In genomic region chr9:111481011-111481410, GRCm38 (mm10) we compare ENCODE assay signal across 26 mouse cellular contexts. TPM values are rescaled to one million over a fixed set of nuclear protein-coding genes. Genes with fewer than 3 reads are reported as not detected.
DNase-seq lines count a peak whose midpoint lies in the region; ATAC-seq lines count a peak whose summit lies in the region.
"Had no signal": no experiment of that assay in that cellular context is flagged by ENCODE, and none has a peak within 500 bp of the region (broad histone marks: within the 10 kb centered on the region; RNA-seq: fewer than 3 reads in every experiment).

No protein-coding gene starts in this region.

- no peak overlapping the region for H3K4me3 ChIP-seq in forebrain, embryonic 15.5 days
- H3K4me3 ChIP-seq in forebrain, embryonic 10.5 days, result no peak overlapping the region
- H3K4me3 ChIP-seq: embryonic facial prominence, embryonic 13.5 days; embryonic facial prominence, embryonic 15.5 days; erythroblast, embryonic 14.5 days; forebrain, embryonic 13.5 days had no signal

- DNase-seq in forebrain, embryonic 10.5 days (ENCODE audit: extremely low spot score, low spot score), result no peak
- peak; percentile 36 for DNase-seq in layer of hippocampus, adult 11-12 months (ENCODE audit: low spot score)
- DNase-seq in layer of hippocampus, adult 9-10 months (ENCODE audit: low spot score), result no peak
- DNase-seq in brain, adult 2 months (ENCODE audit: low read depth, low spot score), result peak; percentile 52
- DNase-seq: adrenal gland, adult 8-10 months; adrenal gland, postnatal 14 days; adrenal gland, postnatal 36 days; B cell, adult 2 months; cerebellum, adult 11 months; cerebellum, adult 18-20 months; cerebellum, adult 8-10 months; cerebellum, adult 9-11 months; cerebellum, postnatal 14 days; cerebellum, postnatal 36 days; embryo, embryonic 11 days had no signal

- 0 out of 2 replicates have a peak overlapping the region, but pooled peaks have one; percentile 40 for H3K27ac ChIP-seq in forebrain, embryonic 15.5 days (replicated peaks)
- no peak overlapping the region for H3K27ac ChIP-seq in forebrain, embryonic 10.5 days
- H3K27ac ChIP-seq: embryonic facial prominence, embryonic 13.5 days; embryonic facial prominence, embryonic 15.5 days; forebrain, embryonic 13.5 days had no signal

- ATAC-seq in forebrain, embryonic 15.5 days (replicated peaks), result no peak
- ATAC-seq: activated CD4-positive, CD25-positive, alpha-beta regulatory T cell, adult 4 months; CD4-positive, CD25-positive, alpha-beta regulatory T cell, adult 4 months; forebrain, embryonic 13.5 days; forebrain, embryonic 16.5 days; Patski had no signal

- no peaks in the 10 kb centered on the region for H3K27me3 ChIP-seq in forebrain, embryonic 15.5 days
- no peaks in the 10 kb centered on the region for H3K27me3 ChIP-seq in forebrain, embryonic 10.5 days (ENCODE audit: poor library complexity, severe bottlenecking)
- H3K27me3 ChIP-seq: CH12.LX; embryonic facial prominence, embryonic 13.5 days; embryonic facial prominence, embryonic 15.5 days; forebrain, embryonic 13.5 days; Patski had no signal

- H3K9me3 ChIP-seq in forebrain, embryonic 15.5 days, result no peaks in the 10 kb centered on the region
- no peaks in the 10 kb centered on the region for H3K9me3 ChIP-seq in forebrain, embryonic 10.5 days
- H3K9me3 ChIP-seq: embryonic facial prominence, embryonic 13.5 days; embryonic facial prominence, embryonic 15.5 days; forebrain, embryonic 13.5 days had no signal

- no peak overlapping the region for H3K4me2 ChIP-seq in forebrain, embryonic 15.5 days (replicated peaks)
- H3K4me2 ChIP-seq: embryonic facial prominence, embryonic 13.5 days; embryonic facial prominence, embryonic 15.5 days; forebrain, embryonic 13.5 days had no signal

- no peak overlapping the region for H3K9ac ChIP-seq in forebrain, embryonic 15.5 days (replicated peaks)
- H3K9ac ChIP-seq: embryonic facial prominence, embryonic 13.5 days; embryonic facial prominence, embryonic 15.5 days; forebrain, embryonic 13.5 days had no signal

- no peaks in the 10 kb centered on the region for H3K36me3 ChIP-seq in forebrain, embryonic 15.5 days
- no peaks in the 10 kb centered on the region for H3K36me3 ChIP-seq in forebrain, embryonic 10.5 days (replicated peaks)
- H3K36me3 ChIP-seq: embryonic facial prominence, embryonic 13.5 days; embryonic facial prominence, embryonic 15.5 days; G1E had no signal

- WGBS in forebrain, embryonic 15.5 days, result 81% methylated on average over 3 of the region's 3 CpGs
- WGBS in forebrain, embryonic 10.5 days, result 84% methylated on average over 3 of the region's 3 CpGs

- peaks cover 8% of the 10 kb centered on the region for H3K4me1 ChIP-seq in forebrain, embryonic 15.5 days
- peaks cover 9% of the 10 kb centered on the region for H3K4me1 ChIP-seq in forebrain, embryonic 10.5 days

RNA-seq across cellular contexts. Expression of gene Dclk3, which starts 42.1 kb away (rescaled TPM):
- 5.3 and 5.4 TPM in 2 replicates for polyA plus RNA-seq in forebrain, embryonic 15.5 days (2015; fragmentation: Nextera tagmentation; extraction: Ambion mirVana)
- 0.14 and 0.21 TPM in 2 replicates for polyA plus RNA-seq in forebrain, embryonic 10.5 days (2016; fragmentation: Nextera tagmentation; extraction: Ambion mirVana)
- polyA plus RNA-seq: activated CD4-positive, CD25-positive, alpha-beta regulatory T cell, adult 4 months; CD4-positive, CD25-positive, alpha-beta regulatory T cell, adult 4 months; erythroblast, embryonic 14.5 days; G1E had no signal

Comparison
In these comparisons a context has a peak if more than half of its experiments do, and no peak if none do; other contexts are left out.
1. DNase-seq: peak in layer of hippocampus, adult 11-12 months (single experiment) and brain, adult 2 months (single experiment); none in forebrain, embryonic 10.5 days (single experiment) and layer of hippocampus, adult 9-10 months (single experiment).